Mouse (Mus musculus): ENCODE measurements around the gene Ank.

Gene Ank

GRCm38 (mm10) chr15:27497300-27497997 lies 31.0 kb downstream of the Ank start:
- no peak for DNase-seq (ENCODE audit: low read depth)

GRCm38 (mm10) chr15:27498078-27498477 lies 31.6 kb downstream of the Ank start:
- no peak for DNase-seq (ENCODE audit: low read depth)

- no peak for DNase-seq (ENCODE audit: low read depth)
Measured at GRCm38 (mm10) chr15:27500390-27500789, 33.9 kb downstream of the Ank start.

GRCm38 (mm10) chr15:27502338-27502737 lies 35.9 kb downstream of the Ank start:
- no peak for DNase-seq (ENCODE audit: low read depth)

GRCm38 (mm10) chr15:27503221-27503620 lies 36.7 kb downstream of the Ank start:
- DNase-seq (ENCODE audit: low read depth) = no peak

- no peak for DNase-seq (ENCODE audit: low read depth)
Measured at GRCm38 (mm10) chr15:27503801-27504730, 37.6 kb downstream of the Ank start.

- no peak for DNase-seq (ENCODE audit: low read depth)
Measured at GRCm38 (mm10) chr15:27506127-27506886, 39.8 kb downstream of the Ank start.

GRCm38 (mm10) chr15:27506893-27507596 lies 40.6 kb downstream of the Ank start:
- no peak for DNase-seq (ENCODE audit: low read depth)

GRCm38 (mm10) chr15:27508169-27508568 lies 41.7 kb downstream of the Ank start:
- no peak for DNase-seq (ENCODE audit: low read depth)

- DNase-seq (ENCODE audit: low read depth) = no peak
Measured at GRCm38 (mm10) chr15:27508982-27509381, 42.5 kb downstream of the Ank start.

GRCm38 (mm10) chr15:27516927-27517326 lies 50.5 kb downstream of the Ank start:
- no peak for DNase-seq (ENCODE audit: low read depth)

GRCm38 (mm10) chr15:27518026-27518425 lies 51.5 kb downstream of the Ank start:
- peak; percentile 38 for DNase-seq (ENCODE audit: low read depth)

- no peak for DNase-seq (ENCODE audit: low read depth)
Measured at GRCm38 (mm10) chr15:27519857-27520256, 53.4 kb downstream of the Ank start.

- no peak for DNase-seq (ENCODE audit: low read depth)
Measured at GRCm38 (mm10) chr15:27525233-27526005, 58.9 kb downstream of the Ank start.

- no peak for DNase-seq (ENCODE audit: low read depth)
Measured at GRCm38 (mm10) chr15:27528896-27529295, 62.4 kb downstream of the Ank start.

GRCm38 (mm10) chr15:27530023-27530422 lies 63.5 kb downstream of the Ank start:
- DNase-seq (ENCODE audit: low read depth) = no peak

GRCm38 (mm10) chr15:27533036-27533435 lies 66.6 kb downstream of the Ank start:
- DNase-seq (ENCODE audit: low read depth) = no peak

GRCm38 (mm10) chr15:27535681-27536080 lies 69.2 kb downstream of the Ank start:
- no peak for DNase-seq (ENCODE audit: low read depth)

GRCm38 (mm10) chr15:27536186-27536585 lies 69.7 kb downstream of the Ank start:
- DNase-seq (ENCODE audit: low read depth) = no peak

GRCm38 (mm10) chr15:27536771-27537170 lies 70.3 kb downstream of the Ank start:
- DNase-seq (ENCODE audit: low read depth) = no peak
